Mouse (Mus musculus) E14TG2a.4 (cell line): ENCODE results near the gene Rpl22.

Experiments
- H3K27me3 ChIP-seq: 2 replicates; pipeline ENCODE4 v1.6.1; 2014; ENCODE audit warnings: low read length, control low read depth; ENCODE audit not compliant: insufficient read depth
- H3K36me3 ChIP-seq: 2 replicates; pipeline ENCODE4 v1.6.1; 2014; ENCODE audit warnings: low read length, control low read depth; ENCODE audit not compliant: insufficient read depth
- H3K4me1 ChIP-seq: replicated peaks from 2 replicates; pipeline ENCODE4 v1.6.1; 2014; ENCODE audit warnings: low read depth, low read length, control low read depth
- H3K4me3 ChIP-seq: replicated peaks from 2 replicates; pipeline ENCODE4 v1.5.1; 2014; ENCODE audit warnings: mild to moderate bottlenecking, low read length
- H3K9me3 ChIP-seq: 2 replicates; pipeline ENCODE4 v1.6.1; 2014; ENCODE audit warnings: low read length, control low read depth
- CTCF ChIP-seq: conservative IDR thresholded peaks from 2 replicates; pipeline ENCODE4 v1.5.1; 2014; ENCODE audit warnings: low read length
- NANOG ChIP-seq: IDR thresholded peaks from 2 replicates; pipeline ENCODE4 v1.6.1; 2014; ENCODE audit warnings: borderline replicate concordance, low read length, mixed read lengths
- POU5F1 ChIP-seq: IDR thresholded peaks from 2 replicates; pipeline ENCODE4 v1.6.1; 2014; ENCODE audit warnings: low read length, borderline replicate concordance

The Rpl22 gene

DNA sequence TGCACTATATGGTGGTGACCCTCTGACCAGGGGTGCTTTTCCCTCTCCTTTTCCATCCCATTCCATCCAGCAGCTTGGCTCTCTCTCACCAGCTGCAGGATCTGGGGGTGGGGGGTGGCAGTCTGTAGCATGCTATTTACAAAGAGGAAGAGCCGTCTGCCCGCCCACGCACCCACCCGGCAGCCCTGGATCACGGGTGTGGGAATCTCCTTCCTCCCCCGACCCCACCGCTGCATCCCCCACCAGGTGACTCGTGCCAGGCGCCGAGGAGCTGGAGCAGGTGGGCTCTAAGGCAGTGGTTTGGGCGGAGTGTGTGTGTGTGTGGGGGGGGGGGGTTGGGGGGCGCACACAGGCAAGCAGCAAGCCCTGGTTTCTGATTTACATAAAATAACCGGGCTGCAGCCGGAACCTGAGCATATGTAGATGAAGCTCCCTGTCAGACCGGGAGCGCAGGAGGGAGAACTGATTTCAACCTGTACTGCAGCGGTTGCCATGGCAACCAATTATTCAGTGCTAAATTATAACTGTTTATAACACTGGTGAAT lies 24.4 kb downstream of the Rpl22 start:
- Histone ChIP-seq H3K9me3 (no peaks in the 10 kb centered on the region), H3K4me1 (peaks cover 100% of the 10 kb centered on the region), H3K36me3 (no peaks in the 10 kb centered on the region), H3K27me3 (peaks cover 31% of the 10 kb centered on the region), H3K4me3 (peak overlapping the region; percentile 67)
- no peak for TF ChIP-seq CTCF
- 0 out of 2 replicates have a peak, but pooled peaks have one; percentile 9 for TF ChIP-seq POU5F1

GRCm38 (mm10) chr4:152350722-152351421 lies 25.3 kb downstream of the Rpl22 start:
- Histone ChIP-seq H3K27me3 (peaks cover 31% of the 10 kb centered on the region), H3K9me3 (no peaks in the 10 kb centered on the region), H3K4me3 (peak overlapping the region; percentile 67), H3K4me1 (peaks cover 98% of the 10 kb centered on the region), H3K36me3 (no peaks in the 10 kb centered on the region)
- TF ChIP-seq CTCF (no peak), NANOG (no peak), POU5F1 (no peak)

DNA sequence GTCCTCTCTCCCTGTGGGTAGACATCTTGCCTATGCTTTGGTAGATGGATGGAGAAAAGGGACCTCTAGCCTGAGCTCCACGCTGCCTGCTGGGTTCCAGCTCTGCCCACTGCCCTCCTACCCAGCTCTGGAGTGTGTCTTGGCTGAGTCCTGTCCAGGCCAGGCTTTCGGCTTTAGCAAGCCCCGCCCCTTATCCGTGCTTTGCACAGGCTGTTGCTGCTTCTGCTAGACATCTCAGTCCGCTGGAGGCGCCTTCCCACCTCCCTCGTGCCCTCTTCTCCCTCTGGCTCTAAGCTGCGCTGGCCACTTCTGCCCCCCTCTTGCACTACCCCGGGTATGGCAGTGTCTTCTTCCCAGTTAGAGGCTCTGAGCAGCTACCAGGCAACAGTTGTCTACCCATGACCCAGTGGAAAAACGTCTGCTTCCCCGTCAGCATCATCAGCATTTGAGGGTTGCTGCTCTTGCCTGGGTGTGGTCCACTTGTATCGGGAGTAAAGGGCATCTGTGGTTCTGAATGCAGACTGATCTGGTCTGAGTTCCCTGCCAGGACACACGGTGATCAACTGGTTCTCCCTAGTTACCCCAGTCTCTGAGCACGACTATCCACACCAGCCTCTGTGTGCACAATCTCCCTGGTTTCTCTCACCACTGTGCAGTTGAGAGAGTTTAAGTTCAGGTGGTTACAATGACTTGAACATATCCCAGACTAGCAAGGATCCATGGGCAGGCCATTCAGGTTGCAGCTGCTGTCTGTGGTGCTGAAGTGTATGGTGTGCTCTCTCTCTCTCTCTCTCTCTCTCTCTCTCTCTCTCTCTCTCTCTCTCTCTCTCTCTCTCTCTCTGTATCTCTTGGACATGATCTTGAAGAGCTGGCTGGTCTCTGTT lies 26.1 kb downstream of the Rpl22 start:
- no peaks in the 10 kb centered on the region for H3K9me3 ChIP-seq
- peaks cover 98% of the 10 kb centered on the region for H3K4me1 ChIP-seq
- H3K27me3 ChIP-seq: peaks cover 31% of the 10 kb centered on the region
- TF ChIP-seq CTCF (no peak), POU5F1 (no peak), NANOG (no peak)
- H3K36me3 ChIP-seq: peaks cover 2% of the 10 kb centered on the region; the same call in 1 of the 2 replicates
- H3K4me3 ChIP-seq: peak overlapping the region; percentile 67

DNA sequence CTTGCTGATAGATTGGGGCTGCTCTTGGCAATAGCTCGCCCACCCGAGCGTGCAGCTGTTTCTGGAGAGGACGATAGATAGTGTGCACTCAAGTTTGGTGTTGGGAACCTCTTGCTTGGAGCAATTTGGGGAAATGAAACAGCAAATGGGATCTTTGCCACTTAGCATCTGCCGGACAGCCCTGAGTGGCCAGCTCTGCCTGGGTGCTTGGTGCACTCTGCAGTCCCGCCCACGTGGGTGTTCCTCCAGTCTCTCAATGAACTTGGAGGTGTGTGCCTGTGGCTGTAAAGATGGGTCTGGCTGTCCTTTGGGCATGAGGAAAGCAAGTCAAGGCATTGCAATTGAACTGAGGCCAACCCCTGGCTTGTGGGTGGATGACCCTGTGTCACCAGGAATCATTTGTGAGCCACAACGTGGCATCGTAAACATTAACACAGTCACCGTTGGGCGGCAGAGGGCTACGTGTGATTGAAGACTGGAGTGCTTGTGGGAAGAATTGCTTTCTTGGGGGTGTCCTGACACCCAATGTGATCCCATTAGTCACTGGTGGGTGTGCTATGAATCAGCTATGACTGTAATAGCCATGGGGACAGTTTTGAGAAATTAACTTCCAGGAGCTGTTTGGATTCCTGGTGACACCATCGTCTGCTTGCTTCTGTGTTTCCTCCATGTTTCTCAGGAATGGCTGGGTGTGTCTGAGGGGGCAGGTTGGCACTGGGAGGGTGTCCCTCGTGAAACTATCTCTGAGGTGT lies 28.5 kb downstream of the Rpl22 start:
- Histone ChIP-seq H3K4me3 (0 out of 2 replicates have a peak overlapping the region, but pooled peaks have one; percentile 23), H3K36me3 (peaks cover 4% of the 10 kb centered on the region; the same call in 1 of the 2 replicates), H3K9me3 (no peaks in the 10 kb centered on the region), H3K4me1 (peaks cover 89% of the 10 kb centered on the region), H3K27me3 (peaks cover 21% of the 10 kb centered on the region)
- TF ChIP-seq CTCF (no peak), NANOG (no peak), POU5F1 (no peak)

DNA sequence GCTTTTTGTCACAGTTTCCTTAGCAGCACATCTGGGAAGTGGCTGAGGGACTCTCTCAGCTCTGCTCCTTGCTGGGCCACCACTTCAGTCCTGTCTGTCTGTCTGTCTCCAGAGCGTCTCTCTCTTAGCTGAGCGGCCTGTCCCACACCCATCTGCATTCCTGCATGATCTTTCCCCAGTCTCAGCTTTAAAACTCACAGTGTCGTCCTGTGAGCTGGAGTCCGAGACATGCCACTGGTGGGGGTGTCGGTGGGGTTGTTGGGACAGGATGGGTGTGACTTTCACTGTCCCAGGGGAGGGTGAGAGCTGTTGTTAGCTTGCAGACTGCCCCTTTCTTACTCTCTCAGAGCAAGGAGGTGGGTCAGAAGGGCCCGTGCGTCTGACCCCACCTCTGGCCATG lies 30.1 kb downstream of the Rpl22 start:
- TF ChIP-seq CTCF: no peak
- TF ChIP-seq POU5F1: no peak
- TF ChIP-seq NANOG: no peak
- H3K4me1 ChIP-seq: peaks cover 89% of the 10 kb centered on the region
- peaks cover 21% of the 10 kb centered on the region for H3K27me3 ChIP-seq
- H3K36me3 ChIP-seq: peaks cover 4% of the 10 kb centered on the region; the same call in 1 of the 2 replicates
- H3K4me3 ChIP-seq: 0 out of 2 replicates have a peak overlapping the region, but pooled peaks have one; percentile 2
- H3K9me3 ChIP-seq: no peaks in the 10 kb centered on the region

- Histone ChIP-seq H3K36me3 (peaks cover 13% of the 10 kb centered on the region), H3K9me3 (no peaks in the 10 kb centered on the region)
Observed at GRCm38 (mm10) chr4:152359700-152360099, 34.2 kb downstream of the Rpl22 start.

DNA sequence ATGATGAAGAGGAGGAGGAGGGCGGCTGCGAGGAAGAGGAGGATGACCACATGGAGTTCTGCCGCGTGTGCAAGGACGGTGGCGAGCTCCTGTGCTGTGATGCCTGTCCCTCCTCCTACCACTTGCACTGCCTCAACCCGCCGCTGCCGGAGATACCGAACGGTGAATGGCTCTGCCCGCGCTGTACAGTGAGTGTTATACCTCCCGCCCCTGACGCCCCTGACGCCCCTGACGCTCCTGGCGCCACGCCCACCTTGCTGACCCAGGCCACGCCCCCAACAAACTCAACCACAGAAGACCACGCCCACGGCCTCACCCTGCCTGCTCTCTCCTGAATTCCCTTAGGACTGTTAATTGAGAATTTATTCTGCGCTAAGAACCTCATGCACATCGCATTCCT lies 35.3 kb downstream of the Rpl22 start:
- Histone ChIP-seq H3K4me1 (peaks cover 85% of the 10 kb centered on the region), H3K9me3 (no peaks in the 10 kb centered on the region), H3K27me3 (no peaks in the 10 kb centered on the region), H3K4me3 (peak overlapping the region; percentile 81), H3K36me3 (peaks cover 13% of the 10 kb centered on the region)
- no peak for TF ChIP-seq NANOG
- no peak for TF ChIP-seq POU5F1
- TF ChIP-seq CTCF: no peak

More at GRCm38 (mm10) chr4:152359700-152360099, 34.2 kb downstream of the Rpl22 start:
- Histone ChIP-seq H3K4me3 (peak overlapping the region; percentile 81), H3K27me3 (0 out of 2 replicates have a peak, but pooled peaks cover under 1% of the 10 kb centered on the region), H3K4me1 (peaks cover 83% of the 10 kb centered on the region)
- TF ChIP-seq POU5F1 (no peak), NANOG (no peak), CTCF (no peak)
